Mouse (Mus musculus) E14TG2a.4 (cell line): ENCODE results near the gene Gm17482.

Source experiments
- CTCF ChIP-seq: conservative IDR thresholded peaks from 2 replicates; pipeline ENCODE4 v1.5.1; 2014; ENCODE audit warnings: low read length
- POU5F1 ChIP-seq: IDR thresholded peaks from 2 replicates; pipeline ENCODE4 v1.6.1; 2014; ENCODE audit warnings: low read length, borderline replicate concordance

DNA sequence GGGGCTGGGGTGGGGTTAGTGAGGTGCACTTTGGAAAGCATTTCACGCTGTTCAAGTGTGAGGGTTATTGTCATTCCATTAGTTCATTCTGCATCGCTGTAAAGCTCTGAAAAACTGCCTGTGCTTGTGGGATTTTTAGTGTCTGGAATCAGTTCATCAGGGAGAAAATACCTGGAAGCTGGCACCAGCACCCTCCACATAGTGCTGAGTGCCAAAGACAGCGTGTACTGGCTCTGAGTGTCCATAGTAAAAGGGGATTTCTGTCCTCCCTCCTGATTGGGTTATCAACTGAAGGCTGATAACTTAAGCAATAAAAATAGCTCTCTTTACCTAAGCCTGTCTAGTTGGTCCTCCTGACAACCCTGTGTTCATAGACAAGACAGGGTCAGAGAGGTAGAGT is 33.4 kb downstream of the Gm17482 start:
- TF ChIP-seq CTCF, result no peak
- no peak for TF ChIP-seq POU5F1
